Mouse (Mus musculus) skeletal muscle tissue, adult 2 months (tissue): ENCODE data around the gene Cmtm1.
"Not testable (repeated sequence)": the region's sequence is repeated elsewhere in the genome, so short reads cannot be mapped to it uniquely, and the experiment has no call there.

Experiments
- DNase-seq: peaks from one replicate; pipeline ENCODE4 v3.0.0-alpha.2; 2012; ENCODE audit warnings: low read depth, low spot score

Gene Cmtm1

DNA sequence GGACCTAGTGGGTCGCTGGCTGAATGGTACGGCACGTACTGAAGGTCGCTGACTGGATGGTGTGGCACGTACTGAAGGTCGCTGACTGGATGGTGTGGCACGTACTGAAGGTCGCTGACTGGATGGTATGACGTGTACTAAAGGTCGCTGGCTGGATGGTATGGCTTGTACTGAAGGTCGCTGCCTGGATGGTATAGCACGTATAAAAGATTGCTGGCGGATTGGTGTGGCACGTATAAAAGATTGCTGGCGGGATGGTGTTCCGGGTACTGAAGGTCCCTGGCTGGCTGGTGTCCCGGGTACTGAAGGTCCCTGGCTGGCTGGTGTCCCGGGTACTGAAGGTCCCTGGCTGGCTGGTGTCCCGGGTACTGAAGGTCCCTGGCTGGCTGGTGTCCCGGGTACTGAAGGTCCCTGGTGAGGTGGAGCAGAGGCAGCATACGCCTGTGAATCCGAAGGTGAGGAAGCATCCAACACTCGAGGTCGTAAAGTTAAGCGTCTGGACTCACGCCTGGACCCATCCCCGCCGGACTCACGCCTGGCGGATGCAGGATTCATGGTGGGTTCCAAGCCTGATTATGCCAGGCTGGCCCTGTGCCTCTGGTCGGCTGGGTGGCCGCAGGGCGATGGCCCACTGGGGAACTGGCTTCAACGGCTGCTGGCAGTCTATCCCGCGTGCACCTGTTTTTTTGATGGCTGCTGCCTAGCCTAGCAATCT lies at the start of gene Cmtm1, which contains the start of gene Gm45711:
Gene Cmtm1 (minus strand): TSS at position 705 of the 715 bp plus-strand sequence.
Gene Gm45711 (minus strand): TSS at position 641 of the 715 bp plus-strand sequence.
- DNase-seq: peak; percentile 70

DNA sequence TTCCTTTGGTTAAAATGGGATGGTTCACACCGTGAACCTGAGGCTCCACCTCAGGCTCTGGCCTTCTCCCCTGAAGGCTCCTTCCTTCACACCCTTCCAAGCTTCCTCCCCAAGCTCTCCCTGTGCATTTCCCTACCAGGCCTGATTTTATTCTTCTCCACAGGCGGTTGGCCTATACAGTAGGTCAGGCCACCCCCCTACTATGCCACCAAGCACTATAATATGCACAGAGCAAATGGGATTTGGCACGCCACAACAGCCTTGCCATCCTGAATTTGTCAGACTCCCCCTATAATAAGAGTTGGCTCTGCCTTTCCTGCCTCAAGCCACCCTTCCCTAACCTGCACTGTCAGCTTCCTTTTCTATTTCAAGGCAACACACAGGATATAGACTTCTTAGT lies 48.7 kb upstream of the Cmtm1 start:
- DNase-seq: no peak

DNA sequence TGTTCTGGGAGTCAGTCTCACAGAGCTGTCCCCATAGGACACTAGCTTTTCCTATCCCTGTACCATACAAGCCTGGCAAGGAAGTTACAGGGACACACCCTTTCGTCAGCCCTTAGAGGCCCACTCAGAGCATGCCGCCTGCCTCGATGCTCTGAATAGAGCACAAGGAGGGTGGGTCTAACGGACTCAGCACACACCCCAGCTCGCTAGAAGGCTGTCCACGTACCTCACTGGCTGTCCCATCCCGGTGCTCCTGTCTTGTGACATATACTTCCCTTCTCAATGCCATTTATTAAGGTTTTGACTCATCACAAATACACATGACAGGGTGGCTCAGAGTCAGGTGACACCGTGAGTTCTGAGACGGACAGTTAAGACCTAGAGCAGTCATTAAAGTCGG lies 44.6 kb upstream of the Cmtm1 start:
- DNase-seq: no peak

DNA sequence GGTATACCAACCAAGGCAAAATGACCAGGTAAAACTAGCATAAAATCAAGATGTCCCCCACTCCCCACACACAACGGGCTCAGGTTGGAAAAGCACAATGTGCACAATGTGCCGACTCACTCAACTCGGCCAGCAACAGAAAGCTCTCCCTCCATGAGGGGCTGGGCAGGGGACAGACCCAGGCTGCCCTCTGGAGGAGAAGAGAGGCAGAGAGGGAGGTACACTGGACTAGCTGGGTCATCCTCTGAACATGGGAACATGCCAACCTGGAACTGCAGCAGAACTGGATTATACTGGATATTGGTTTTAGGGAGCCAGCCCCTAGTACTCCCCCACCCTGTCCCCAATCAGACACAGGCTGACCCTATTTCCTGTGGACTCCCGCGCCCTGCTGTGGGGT lies 43.2 kb upstream of the Cmtm1 start:
- no peak for DNase-seq

DNA sequence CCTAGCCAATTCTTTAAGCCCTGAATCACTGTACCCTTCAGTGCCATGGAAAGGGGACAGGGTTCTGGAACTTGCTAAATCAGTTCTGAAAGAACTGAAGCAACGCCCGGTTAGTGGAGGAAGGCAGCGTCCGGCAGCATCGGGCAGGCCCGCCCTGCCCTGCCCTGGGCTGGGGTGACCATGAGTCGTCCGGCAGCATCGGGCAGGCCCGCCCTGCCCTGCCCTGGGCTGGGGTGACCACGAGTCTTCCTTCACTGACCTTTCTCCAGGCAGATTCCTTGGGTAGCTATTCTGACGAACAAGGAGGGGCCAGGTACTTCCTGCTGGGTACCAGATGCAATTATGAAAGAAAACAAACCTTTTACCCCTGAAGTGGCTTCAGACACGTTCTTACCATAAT lies 40.1 kb upstream of the Cmtm1 start:
- DNase-seq: no peak

DNA sequence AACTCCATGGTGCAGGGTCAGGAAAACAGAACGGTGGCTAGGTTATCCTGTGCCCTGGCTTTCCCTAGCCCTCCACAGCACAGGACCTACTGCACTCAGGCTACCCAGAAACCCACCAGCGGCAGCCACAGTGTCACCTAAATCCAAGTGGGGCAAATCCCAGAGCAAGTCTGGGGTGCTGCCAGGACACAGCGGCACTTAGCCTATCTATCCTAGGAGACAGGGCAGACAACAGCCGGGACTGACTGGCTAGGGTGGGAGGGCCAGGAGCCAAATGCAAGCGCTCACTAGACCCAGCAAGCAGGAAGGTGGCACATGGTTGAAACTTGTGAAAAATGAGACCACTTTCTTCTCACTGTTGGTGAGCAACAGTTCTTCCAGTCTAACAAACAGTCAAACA lies 39.0 kb upstream of the Cmtm1 start:
- no peak for DNase-seq

DNA sequence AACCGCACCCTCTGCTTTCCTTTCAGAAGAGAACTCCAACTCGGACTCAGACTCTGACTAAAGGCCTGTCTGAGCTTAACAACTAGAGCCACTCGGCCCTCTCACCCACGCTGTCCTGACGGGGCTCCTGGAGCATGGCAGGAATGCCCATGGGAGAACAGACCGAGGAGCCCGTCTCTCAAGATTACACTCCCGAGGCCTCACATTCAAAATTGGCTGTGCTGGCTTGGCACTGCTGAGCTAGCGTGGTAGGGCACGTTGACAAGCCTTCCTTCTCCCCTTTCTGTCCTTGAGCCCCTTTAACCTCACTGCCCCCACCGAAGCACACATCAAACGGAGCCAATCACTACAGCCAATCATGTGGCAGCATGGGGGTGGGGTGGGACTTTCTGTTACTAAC lies 36.8 kb upstream of the Cmtm1 start:
- no peak for DNase-seq

DNA sequence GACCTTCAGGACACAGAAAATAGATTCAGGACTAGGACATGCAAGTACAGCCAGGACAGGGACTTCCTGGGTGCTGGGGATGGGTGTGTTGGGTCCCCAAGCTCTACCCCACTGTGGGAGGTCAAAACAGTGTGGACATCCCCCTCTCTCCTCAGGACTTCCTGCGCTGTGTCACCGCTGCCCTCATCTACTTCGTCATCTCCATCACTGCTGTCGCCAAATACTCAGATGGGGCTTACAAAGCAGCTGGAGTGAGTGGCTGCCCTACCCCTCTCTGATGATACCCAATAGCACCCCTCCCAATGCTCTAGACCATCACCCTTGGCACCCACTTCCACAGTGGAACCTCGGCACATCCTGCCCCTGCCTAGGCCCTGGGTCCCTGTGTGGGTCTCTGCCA lies 34.7 kb upstream of the Cmtm1 start:
- DNase-seq: no peak

DNA sequence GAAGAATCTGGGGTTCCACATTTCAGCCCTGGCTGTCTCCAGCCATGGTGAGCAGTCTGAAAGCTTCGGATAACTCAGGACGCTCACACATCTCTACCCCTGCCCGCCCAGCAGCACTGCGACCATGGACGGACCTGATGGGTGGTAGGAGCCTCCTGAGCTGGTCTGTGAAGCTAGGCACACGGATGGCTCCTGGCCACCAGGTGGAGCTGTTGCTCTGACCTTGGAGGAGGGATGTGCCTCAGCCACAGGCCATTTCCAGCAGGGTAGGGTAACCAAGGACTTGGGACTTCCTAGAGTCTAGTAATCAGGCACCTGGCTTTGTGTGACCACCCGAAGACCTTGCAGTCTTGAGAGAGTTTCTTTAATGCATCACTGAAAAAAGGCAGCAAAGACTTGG lies 34.0 kb upstream of the Cmtm1 start:
- peak; percentile 83 for DNase-seq

DNA sequence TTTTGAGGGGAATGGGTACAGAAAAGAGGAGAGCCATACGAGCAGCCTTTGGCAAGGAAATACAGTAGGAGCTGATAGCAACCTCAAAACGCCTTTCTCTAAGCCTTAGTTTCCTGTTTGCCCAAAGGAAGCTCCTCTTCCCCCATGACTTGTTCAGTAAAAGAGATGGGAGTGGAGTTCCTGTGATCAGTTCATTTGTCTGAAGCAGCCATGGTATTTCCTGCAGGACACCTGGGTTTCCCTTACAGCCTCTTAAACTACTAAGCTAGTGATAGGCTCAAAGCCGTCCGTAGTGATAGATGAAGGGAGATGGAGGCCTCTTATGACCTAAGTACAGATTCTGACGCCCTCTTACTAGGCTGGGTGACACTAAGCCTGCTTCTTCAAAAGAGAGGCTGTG lies 32.5 kb upstream of the Cmtm1 start:
- DNase-seq: no peak

DNA sequence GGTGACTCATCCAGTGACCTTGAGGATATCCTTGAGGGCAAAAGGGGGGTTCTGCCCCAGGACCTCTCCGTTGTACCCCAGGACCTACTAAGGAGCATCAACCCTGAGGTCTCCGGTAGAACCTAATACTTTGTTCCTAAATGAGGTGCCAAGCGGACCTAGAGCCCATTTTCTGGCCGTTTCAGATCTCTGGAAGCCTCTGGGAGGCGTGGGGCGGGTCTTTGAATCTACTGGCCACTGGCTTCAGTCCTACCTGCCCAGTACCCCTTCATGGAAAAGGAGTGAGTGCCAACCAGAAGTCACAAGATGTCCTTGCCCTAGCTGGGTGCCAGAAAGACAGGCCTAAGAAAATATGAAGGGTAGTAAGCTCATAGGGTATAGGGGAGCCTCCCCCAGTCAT lies 31.7 kb upstream of the Cmtm1 start:
- DNase-seq: no peak

DNA sequence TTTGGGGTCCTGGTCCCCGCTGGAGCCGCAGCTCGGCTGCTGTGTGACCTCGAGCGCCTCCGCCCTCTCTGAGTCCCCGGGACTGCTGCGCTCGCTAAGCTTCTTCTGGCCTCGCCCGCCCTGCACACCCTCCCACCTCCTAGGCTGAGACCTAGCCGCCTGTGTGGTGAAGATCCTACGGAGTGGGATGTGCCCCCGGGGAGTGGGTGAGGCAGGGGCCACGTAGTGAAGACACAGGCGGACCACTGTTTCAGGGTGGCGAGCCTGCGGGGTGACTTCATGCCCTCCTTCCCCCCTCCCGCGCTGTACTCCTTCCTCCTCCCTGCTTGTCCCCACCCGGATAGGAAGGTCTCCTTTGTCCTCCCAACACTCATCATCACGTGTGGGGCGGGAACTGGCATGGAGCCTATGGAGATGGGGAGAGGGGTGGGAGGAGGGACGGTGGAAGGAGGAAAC lies 31.2 kb upstream of the Cmtm1 start:
- DNase-seq: peak; percentile 84

DNA sequence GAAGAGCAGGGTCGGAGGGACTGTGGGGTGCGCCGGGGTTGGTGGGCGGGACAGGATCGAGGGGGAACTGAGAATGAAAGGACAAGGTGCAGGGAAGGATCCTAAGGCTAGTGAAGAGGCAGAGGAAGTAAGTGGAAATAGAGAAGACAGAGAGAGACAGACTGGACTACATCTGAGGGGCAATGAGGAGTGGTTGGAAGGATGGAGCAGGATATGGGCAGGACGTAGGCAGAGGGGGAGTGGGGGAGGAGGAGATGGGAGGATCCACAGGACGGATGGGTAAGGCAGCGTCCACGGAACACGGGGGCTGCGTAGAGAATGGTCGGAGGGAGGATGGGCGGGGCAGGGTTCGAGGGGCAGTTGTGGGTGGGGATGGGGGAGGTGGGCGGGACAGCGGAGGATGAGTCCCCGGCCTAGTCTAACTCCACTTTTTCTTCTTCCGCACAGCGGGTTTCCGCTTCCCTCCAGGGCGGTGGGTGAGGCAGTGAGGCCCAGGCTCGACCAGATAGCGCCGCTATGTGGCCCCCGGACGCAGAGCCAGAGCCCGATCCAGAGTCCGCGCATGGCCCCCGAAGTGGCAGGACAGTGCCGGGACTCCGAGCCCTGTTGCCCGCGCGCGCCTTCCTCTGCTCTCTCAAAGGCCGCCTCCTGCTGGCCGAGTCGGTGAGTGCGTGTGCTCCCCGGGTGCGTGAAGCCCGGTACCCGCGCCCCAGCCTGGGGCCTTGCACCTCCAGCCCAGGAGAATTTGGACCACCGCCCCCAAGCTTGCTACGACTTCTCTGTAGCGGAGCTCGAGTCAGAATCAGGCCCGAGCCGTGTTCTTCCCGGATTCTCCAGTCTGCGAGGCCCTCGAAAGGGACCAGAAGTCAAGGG lies 30.5 kb upstream of the Cmtm1 start:
- peak; percentile 76 for DNase-seq

DNA sequence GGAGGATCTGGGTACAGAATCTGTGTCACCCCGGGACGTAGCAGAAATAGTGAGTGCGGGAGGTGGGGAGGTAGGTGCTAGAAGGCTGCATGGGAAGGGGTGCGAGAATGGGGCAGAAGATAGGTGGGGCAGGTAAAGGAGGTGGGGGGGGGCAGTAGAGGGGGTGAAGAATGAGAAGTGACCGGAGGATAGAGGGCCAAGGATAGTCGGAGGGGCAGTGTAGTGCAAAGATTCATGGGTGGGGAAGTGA lies 30.0 kb upstream of the Cmtm1 start:
- no peak for DNase-seq

DNA sequence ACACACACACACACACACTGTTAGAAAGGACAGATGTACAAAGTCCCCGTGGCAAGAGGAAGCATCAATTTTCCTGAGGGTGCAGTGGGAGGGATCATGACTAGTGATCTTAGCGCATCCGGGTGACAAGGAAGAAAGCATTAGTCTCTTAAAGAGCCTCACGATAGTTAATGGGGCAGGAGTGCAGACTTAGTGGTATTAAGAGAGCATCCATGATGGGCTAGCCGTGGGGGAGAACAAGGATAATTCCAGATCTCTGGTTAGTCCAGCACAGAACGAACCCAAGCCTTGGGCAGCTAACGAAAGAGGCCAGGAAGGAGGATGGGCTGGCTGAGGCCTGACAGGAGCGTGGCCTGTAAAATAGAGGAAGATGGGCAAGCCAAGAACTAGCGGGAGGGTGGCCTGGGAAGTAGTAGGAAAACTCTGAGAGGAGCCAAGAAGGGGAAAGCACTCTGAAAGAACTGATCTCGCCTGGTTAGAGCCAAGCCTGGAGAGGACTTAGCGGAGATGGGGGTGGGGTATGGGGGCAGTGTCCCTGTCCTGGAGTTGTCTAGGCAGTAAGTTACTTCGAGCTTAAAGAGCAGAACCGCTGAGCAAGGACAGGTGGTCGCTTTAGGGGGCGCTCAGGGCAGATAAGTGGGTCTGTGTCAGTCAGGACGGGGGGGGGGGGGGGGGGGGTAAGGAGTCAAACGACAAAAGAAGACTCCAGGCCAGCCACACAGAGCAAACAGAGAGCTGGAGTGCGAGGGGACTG lies 29.5 kb upstream of the Cmtm1 start, which contains the start of gene Cmtm3:
Gene Cmtm3 (plus strand): TSS at position 182 of the 754 bp plus-strand sequence.
- DNase-seq: peak; percentile 34

DNA sequence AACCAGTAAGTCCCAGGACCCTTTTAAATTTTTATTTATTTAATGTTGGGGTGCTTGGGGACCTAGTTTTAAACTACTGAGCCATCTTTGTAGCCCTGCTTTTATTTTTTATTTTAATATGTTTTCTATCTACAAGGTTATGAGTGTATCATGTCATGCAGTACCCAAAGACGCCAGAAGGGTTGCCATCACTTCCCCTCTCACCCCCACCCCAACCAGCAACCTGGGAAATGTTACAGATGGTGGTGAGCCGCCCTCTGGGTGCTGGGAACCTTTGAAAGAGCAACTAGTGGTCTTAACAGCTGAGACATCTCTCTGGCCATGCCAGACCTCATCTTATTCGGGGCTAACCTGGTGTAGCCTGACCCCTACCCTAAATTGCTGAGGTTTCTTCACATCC lies 27.9 kb upstream of the Cmtm1 start:
- DNase-seq: no peak

DNA sequence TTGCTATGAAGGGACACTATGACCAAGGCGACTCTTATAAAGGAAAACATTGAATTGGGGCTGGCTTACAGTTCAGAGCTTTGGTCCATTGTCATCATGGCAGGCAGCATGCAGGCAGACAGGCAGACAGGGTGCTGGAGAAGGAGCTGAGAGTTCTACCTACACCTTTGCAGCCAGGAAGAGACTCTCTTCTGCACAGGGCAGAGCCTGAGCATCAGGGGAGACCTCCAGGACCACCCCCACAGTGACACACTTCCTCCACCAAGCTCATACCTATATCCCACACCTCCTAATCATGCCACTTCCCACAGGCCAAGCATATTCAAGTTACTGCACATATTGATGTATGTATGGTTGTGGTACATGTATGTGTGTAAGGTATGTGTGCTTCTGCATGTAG lies 26.9 kb upstream of the Cmtm1 start:
- DNase-seq: no peak

DNA sequence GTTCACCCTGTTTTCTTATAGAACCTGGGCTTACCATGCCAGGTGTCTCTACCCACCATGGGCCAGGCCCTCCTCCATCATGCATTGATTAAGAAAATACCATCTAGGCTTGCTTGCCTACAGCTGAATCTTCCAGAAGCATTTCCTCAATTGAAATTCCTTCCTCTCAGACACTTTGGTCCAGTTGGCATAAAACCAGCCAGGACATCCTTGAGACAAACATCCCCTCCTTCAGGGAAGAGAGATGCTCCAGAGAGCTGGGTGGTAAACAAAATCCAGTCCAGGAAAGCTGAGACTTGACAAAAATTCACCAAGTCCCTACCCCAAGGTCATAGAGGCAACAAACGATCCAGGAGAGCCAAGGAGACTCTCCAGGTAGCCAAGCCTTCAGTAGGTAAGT lies 24.3 kb upstream of the Cmtm1 start:
- no peak for DNase-seq

DNA sequence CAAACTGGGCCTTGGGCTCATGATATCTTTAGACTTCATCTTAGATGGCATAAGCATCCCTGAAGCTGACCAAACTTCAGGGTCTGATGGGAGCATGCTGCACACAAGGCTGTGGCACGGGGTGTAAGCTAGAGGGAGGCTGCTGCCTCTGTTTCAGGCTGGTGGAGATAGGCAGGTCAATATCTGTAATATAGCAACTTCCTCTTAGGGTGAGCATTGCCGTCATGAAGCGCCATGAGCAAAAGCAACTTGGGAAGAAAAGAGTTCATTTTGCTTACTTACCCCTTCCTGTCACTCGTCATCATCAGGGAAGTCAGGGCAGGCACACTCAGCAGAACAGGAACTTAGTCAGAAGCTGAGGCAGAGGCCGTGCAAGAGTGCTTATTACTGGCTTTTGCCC lies 23.8 kb upstream of the Cmtm1 start:
- DNase-seq: no peak

DNA sequence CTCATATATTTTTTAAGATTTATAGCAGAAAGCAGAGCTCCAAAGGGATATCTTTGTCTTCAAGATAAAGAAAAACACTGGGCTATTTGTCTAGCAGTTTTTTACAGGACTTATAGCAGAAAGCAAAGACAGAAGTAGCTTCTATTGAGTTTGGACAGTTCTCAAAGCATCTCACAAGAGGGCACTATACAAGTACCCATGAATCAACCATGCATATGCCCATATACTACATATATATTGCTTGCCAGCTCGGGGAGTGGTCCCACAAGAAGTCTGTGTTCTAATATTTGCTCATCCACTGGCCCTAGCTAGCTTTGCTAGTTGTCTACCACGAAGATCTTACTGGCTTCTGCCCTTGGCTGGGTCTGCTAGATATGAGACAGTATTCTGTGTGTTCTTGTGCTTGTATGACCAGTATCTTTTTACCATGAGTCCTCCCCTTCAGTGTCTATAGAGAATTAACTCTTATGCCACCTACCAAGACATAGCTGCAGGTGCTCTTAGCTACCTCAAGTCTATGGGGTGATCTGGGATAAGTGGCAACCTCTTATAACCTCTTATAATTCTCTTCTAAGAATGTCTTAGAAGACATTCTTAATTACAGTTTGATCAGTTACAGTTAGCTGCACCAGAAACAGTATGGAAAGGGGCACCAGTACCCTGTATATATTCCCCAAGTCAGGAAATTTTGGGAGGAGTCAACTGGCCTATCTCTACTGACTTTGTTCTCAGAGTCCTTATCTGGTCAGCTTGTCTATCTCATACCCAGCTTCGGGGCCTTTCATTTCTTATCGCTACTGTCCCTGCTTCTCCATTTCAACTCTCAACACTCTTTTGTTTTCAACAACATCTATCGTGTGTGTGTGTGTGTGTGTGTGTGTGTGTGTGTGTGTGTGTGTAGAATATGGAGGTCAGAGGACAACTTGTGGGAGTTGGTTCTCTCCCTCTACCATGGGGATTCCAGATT lies 23.0 kb upstream of the Cmtm1 start:
- no peak for DNase-seq

DNA sequence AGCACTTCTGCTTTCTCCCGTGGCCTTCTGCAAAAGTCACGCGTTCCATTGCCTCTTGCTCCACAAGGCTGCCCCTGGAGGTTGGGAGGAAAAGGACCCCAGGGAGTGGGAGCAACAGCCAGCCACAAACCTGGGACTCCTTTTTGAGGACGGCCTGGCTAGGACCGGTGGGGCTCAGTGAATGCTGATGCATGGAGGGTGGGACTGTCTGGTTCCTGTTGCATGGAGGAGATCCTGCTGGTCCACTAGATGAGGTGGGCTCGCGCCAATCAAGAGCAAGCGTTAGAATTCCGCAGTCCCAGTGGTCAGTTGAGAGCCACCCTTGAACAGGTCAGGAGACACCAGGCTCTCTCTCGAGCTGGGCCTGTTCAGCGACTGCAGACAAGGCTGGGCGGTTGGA lies 12.0 kb upstream of the Cmtm1 start, which contains the start of gene Cmtm2b:
Gene Cmtm2b (plus strand): TSS at position 301 of the 400 bp plus-strand sequence.
- DNase-seq: not testable (repeated sequence)
